Mouse (Mus musculus): ENCODE data around the gene Zbtb38. TPM values are rescaled to one million over a fixed set of nuclear protein-coding genes. Genes with fewer than 3 reads are reported as not detected.
A peak's percentile ranks its signal among the peaks of the same experiment; 100 is the strongest.

Zbtb38 gene
- polyA plus RNA-seq, 1 experiment from 2014 or later: 15.3 TPM

- peaks cover 3% of the 10 kb centered on the region; the same call in 1 of the 2 replicates for H3K4me1 ChIP-seq (replicated peaks; ENCODE audit: control insufficient read depth, insufficient read depth)
- H3K27me3 ChIP-seq (ENCODE audit: control insufficient read depth, insufficient read depth, low read length): no peaks in the 10 kb centered on the region
- H3K4me3 ChIP-seq (ENCODE audit: low read depth, low read length): no peak overlapping the region
- DNase-seq (ENCODE audit: low spot score) (no peak), ATAC-seq (ENCODE audit: low FRiP score, low TSS enrichment) (peak; percentile 1; the same call in 1 of the 2 replicates)
- no peak overlapping the region for H3K9ac ChIP-seq (ENCODE audit: low read length)
- peak overlapping the region; percentile 79 for H3K27ac ChIP-seq (replicated peaks)
- TF ChIP-seq CTCF (IDR thresholded peaks at IDR 0.05; ENCODE audit: low read depth): no peak
- TF ChIP-seq EP300 (optimal IDR thresholded peaks at IDR 0.05): no peak
- H3K36me3 ChIP-seq (ENCODE audit: control insufficient read depth, insufficient read depth, low read length): no peaks in the 10 kb centered on the region
- 0 out of 2 replicates have a peak overlapping the region, but pooled peaks have one; percentile 20 for H3K4me2 ChIP-seq (replicated peaks; ENCODE audit: low read depth)
- WGBS: 82% methylated on average over 15 of the region's 15 CpGs
- H3K9me3 ChIP-seq (ENCODE audit: control insufficient read depth, low read length): no peaks in the 10 kb centered on the region
These were observed 619 bp downstream of the Zbtb38 start for GRCm38 (mm10) chr9:96751821-96752602.

GRCm38 (mm10) chr9:96750636-96751035 lies 2.0 kb downstream of the Zbtb38 start:
- no peak for ATAC-seq (ENCODE audit: low FRiP score, low TSS enrichment)
- DNase-seq (ENCODE audit: low spot score): no peak
- 97% methylated on average over 11 of the region's 11 CpGs for WGBS
- H3K9me3 ChIP-seq (ENCODE audit: control insufficient read depth, low read length): no peaks in the 10 kb centered on the region
- H3K27ac ChIP-seq (replicated peaks): no peak overlapping the region
- H3K4me2 ChIP-seq (replicated peaks; ENCODE audit: low read depth): no peak overlapping the region
- TF ChIP-seq EP300 (optimal IDR thresholded peaks at IDR 0.05) (no peak), CTCF (IDR thresholded peaks at IDR 0.05; ENCODE audit: low read depth) (no peak)
- H3K4me3 ChIP-seq (ENCODE audit: low read depth, low read length): no peak overlapping the region
- H3K36me3 ChIP-seq (ENCODE audit: control insufficient read depth, insufficient read depth, low read length): no peaks in the 10 kb centered on the region
- H3K4me1 ChIP-seq (replicated peaks; ENCODE audit: control insufficient read depth, insufficient read depth): peaks cover 3% of the 10 kb centered on the region; the same call in 1 of the 2 replicates
- no peak overlapping the region for H3K9ac ChIP-seq (ENCODE audit: low read length)
- H3K27me3 ChIP-seq (ENCODE audit: control insufficient read depth, insufficient read depth, low read length): no peaks in the 10 kb centered on the region

- Histone ChIP-seq H3K4me2 (replicated peaks; ENCODE audit: low read depth) (no peak overlapping the region), H3K27ac (replicated peaks) (no peak overlapping the region), H3K4me3 (ENCODE audit: low read depth, low read length) (no peak overlapping the region), H3K9ac (ENCODE audit: low read length) (no peak overlapping the region), H3K36me3 (ENCODE audit: control insufficient read depth, insufficient read depth, low read length) (no peaks in the 10 kb centered on the region), H3K4me1 (replicated peaks; ENCODE audit: control insufficient read depth, insufficient read depth) (no peaks in the 10 kb centered on the region), H3K27me3 (ENCODE audit: control insufficient read depth, insufficient read depth, low read length) (no peaks in the 10 kb centered on the region), H3K9me3 (ENCODE audit: control insufficient read depth, low read length) (no peaks in the 10 kb centered on the region)
- 94% methylated on average over 9 of the region's 9 CpGs for WGBS
- no peak for TF ChIP-seq CTCF (IDR thresholded peaks at IDR 0.05; ENCODE audit: low read depth)
- no peak for TF ChIP-seq EP300 (optimal IDR thresholded peaks at IDR 0.05)
- ATAC-seq (ENCODE audit: low FRiP score, low TSS enrichment): no peak
- DNase-seq (ENCODE audit: low spot score): no peak
These were observed 6.1 kb downstream of the Zbtb38 start for GRCm38 (mm10) chr9:96746527-96746926.

- ATAC-seq (ENCODE audit: low FRiP score, low TSS enrichment) (no peak), DNase-seq (ENCODE audit: low spot score) (no peak)
- H3K9me3 ChIP-seq (ENCODE audit: control insufficient read depth, low read length): no peaks in the 10 kb centered on the region
- no peak overlapping the region for H3K4me2 ChIP-seq (replicated peaks; ENCODE audit: low read depth)
- H3K4me1 ChIP-seq (replicated peaks; ENCODE audit: control insufficient read depth, insufficient read depth): 0 out of 2 replicates have a peak, but pooled peaks cover 2% of the 10 kb centered on the region
- no peak overlapping the region for H3K27ac ChIP-seq (replicated peaks)
- no peaks in the 10 kb centered on the region for H3K27me3 ChIP-seq (ENCODE audit: control insufficient read depth, insufficient read depth, low read length)
- no peak overlapping the region for H3K9ac ChIP-seq (ENCODE audit: low read length)
- TF ChIP-seq CTCF (IDR thresholded peaks at IDR 0.05; ENCODE audit: low read depth): no peak
- no peak for TF ChIP-seq EP300 (optimal IDR thresholded peaks at IDR 0.05)
- 79% methylated on average over 2 of the region's 2 CpGs for WGBS
- no peak overlapping the region for H3K4me3 ChIP-seq (ENCODE audit: low read depth, low read length)
- H3K36me3 ChIP-seq (ENCODE audit: control insufficient read depth, insufficient read depth, low read length): no peaks in the 10 kb centered on the region
These were observed 7.7 kb downstream of the Zbtb38 start for GRCm38 (mm10) chr9:96744909-96745308.

GRCm38 (mm10) chr9:96741365-96742085 lies 11.1 kb downstream of the Zbtb38 start:
- Histone ChIP-seq H3K27me3 (ENCODE audit: control insufficient read depth, insufficient read depth, low read length) (no peaks in the 10 kb centered on the region), H3K4me1 (replicated peaks; ENCODE audit: control insufficient read depth, insufficient read depth) (0 out of 2 replicates have a peak, but pooled peaks cover 2% of the 10 kb centered on the region), H3K4me3 (ENCODE audit: low read depth, low read length) (no peak overlapping the region), H3K9me3 (ENCODE audit: control insufficient read depth, low read length) (no peaks in the 10 kb centered on the region), H3K9ac (ENCODE audit: low read length) (no peak overlapping the region), H3K4me2 (replicated peaks; ENCODE audit: low read depth) (no peak overlapping the region), H3K27ac (replicated peaks) (no peak overlapping the region; the same call in 1 of the 2 replicates), H3K36me3 (ENCODE audit: control insufficient read depth, insufficient read depth, low read length) (no peaks in the 10 kb centered on the region)
- ATAC-seq (ENCODE audit: low FRiP score, low TSS enrichment) (no peak), DNase-seq (ENCODE audit: low spot score) (no peak)
- WGBS: 76% methylated on average over 17 of the region's 17 CpGs
- TF ChIP-seq CTCF (IDR thresholded peaks at IDR 0.05; ENCODE audit: low read depth) (no peak), EP300 (optimal IDR thresholded peaks at IDR 0.05) (no peak)

Measured in stomach, postnatal 0 days (tissue).